Mouse (Mus musculus): Measurements from ENCODE around the gene Gpatch4.

GRCm38 (mm10) chr3:88078204-88078603 lies 35.3 kb downstream of the Gpatch4 start, which contains the start of gene Ttc24:
- TF ChIP-seq CTCF (IDR thresholded peaks at IDR 0.05; ENCODE audit: extremely low read depth, insufficient read length, insufficient replicate concordance, low read depth, low read length): no peak
- no peak for TF ChIP-seq POLR2A (IDR thresholded peaks at IDR 0.05; ENCODE audit: low read depth, low read length)

Measured in small intestine, adult 2 months (tissue).